Mouse (Mus musculus): ENCODE results near the gene Ly86. TPM values are rescaled to one million over a fixed set of nuclear protein-coding genes. Genes with fewer than 3 reads are reported as not detected.
A peak's percentile ranks its signal among the peaks of the same experiment; 100 is the strongest.

The Ly86 gene
- polyA plus RNA-seq, 1 experiment from 2014 or later: 6.8 TPM

DNA sequence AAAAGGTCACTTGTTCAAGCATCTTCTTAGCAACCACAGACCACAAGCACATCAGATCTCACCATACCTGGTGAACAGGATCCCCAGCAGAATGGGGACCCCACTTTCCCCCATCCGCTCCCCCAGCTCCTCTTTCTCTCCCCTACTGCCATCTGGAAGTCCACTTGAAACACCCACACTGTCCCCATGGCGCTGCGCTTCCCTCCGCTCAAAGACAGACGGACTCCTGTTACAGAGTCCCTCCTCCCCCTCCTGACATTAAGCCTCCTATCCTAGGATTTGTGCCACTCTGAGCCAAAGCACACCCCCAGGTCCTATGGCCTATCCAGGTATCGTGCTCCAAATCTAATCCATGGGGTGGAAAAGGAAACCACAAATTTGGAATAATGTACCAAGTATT, 79.9 kb downstream of the Ly86 start:
- no peaks in the 10 kb centered on the region for H3K36me3 ChIP-seq (ENCODE audit: insufficient read depth, low read length)
- H3K27ac ChIP-seq: no peak overlapping the region
- no peak overlapping the region for H3K9ac ChIP-seq (ENCODE audit: low read depth, low read length)
- 94% methylated on average over 6 of the region's 6 CpGs for WGBS
- TF ChIP-seq CTCF (IDR thresholded peaks at IDR 0.05; ENCODE audit: low read depth): no peak
- ATAC-seq (replicated peaks; ENCODE audit: low FRiP score, low read depth) (no peak), DNase-seq (ENCODE audit: low spot score) (no peak)
- H3K4me3 ChIP-seq (replicated peaks; ENCODE audit: low read depth, low read length): no peak overlapping the region
- no peaks in the 10 kb centered on the region for H3K9me3 ChIP-seq (replicated peaks; ENCODE audit: low read length)
- H3K4me1 ChIP-seq (replicated peaks; ENCODE audit: insufficient read depth, low read length): no peaks in the 10 kb centered on the region
- H3K4me2 ChIP-seq (ENCODE audit: low read length): no peak overlapping the region
- H3K27me3 ChIP-seq (ENCODE audit: insufficient read depth, low read length): no peaks in the 10 kb centered on the region

DNA sequence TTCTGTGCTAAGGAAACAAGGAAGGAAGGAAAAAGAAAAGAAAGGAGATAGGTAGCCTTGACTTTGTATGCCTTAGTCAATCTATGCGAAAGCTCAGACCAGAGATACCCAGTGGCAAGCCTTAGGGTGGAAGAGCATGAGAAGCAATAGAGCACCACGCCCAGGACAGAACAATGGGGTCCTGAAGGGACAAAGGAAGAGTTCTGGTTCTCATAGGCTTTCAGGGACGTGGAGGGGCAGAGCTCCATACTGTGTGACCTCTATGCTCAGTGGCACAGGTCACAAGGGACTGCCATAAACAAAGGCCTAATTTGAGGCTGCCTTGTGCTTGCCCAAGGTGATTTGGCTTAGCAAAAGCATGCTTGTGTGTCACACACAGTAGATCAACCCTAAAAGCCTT, 80.4 kb downstream of the Ly86 start:
- no peaks in the 10 kb centered on the region for H3K36me3 ChIP-seq (ENCODE audit: insufficient read depth, low read length)
- no peak for ATAC-seq (replicated peaks; ENCODE audit: low FRiP score, low read depth)
- no peak overlapping the region for H3K27ac ChIP-seq
- no peak overlapping the region for H3K4me2 ChIP-seq (ENCODE audit: low read length)
- TF ChIP-seq CTCF (IDR thresholded peaks at IDR 0.05; ENCODE audit: low read depth): no peak
- H3K4me1 ChIP-seq (replicated peaks; ENCODE audit: insufficient read depth, low read length): no peaks in the 10 kb centered on the region
- no peaks in the 10 kb centered on the region for H3K9me3 ChIP-seq (replicated peaks; ENCODE audit: low read length)
- H3K27me3 ChIP-seq (ENCODE audit: insufficient read depth, low read length): no peaks in the 10 kb centered on the region
- H3K4me3 ChIP-seq (replicated peaks; ENCODE audit: low read depth, low read length): no peak overlapping the region
- 84% methylated on average over 3 of the region's 3 CpGs for WGBS
- DNase-seq (ENCODE audit: low spot score): no peak
- no peak overlapping the region for H3K9ac ChIP-seq (ENCODE audit: low read depth, low read length)

DNA sequence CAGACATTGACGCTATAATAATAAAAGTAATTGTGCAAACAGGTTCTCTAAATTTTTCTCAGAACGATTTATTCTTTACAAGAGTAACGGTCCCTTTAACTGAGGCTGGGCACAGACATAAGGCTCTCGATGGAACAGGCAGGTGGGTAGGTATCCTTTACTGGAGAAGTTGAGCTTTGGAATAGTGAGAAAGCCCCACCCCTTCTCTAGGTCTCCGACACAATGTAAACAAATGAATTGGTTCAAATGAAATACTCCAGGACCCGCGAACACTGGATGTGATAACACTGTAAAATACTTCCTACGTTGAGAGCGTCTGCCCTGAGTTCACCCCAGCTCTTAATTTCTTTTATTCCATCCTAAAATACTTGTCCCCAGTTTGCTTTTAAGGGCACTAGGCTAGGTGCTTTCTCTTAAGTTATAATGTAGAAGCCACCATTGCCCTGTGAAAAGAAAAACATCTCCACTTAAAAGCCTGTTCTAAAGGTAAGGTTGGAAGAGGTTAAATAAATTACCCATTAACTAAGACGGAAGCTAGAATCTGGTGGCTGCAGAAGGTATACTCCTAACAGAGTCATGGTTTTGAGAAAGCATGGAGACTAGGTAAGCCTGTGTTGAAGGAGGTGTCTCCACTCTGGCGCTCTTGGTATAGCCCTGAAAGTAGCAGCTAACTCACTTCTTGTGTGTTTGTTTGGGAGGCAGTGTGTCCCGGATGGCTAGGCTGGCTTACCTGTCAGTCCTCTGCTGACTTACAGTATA, 81.7 kb downstream of the Ly86 start:
- ATAC-seq (replicated peaks; ENCODE audit: low FRiP score, low read depth): no peak; the same call in 1 of the 2 replicates
- Histone ChIP-seq H3K27me3 (ENCODE audit: insufficient read depth, low read length) (no peaks in the 10 kb centered on the region), H3K4me2 (ENCODE audit: low read length) (no peak overlapping the region), H3K9me3 (replicated peaks; ENCODE audit: low read length) (no peaks in the 10 kb centered on the region), H3K4me3 (replicated peaks; ENCODE audit: low read depth, low read length) (no peak overlapping the region), H3K4me1 (replicated peaks; ENCODE audit: insufficient read depth, low read length) (no peaks in the 10 kb centered on the region), H3K9ac (ENCODE audit: low read depth, low read length) (no peak overlapping the region), H3K27ac (peak overlapping the region; percentile 21; the same call in 1 of the 2 replicates), H3K36me3 (ENCODE audit: insufficient read depth, low read length) (no peaks in the 10 kb centered on the region)
- no peak for TF ChIP-seq CTCF (IDR thresholded peaks at IDR 0.05; ENCODE audit: low read depth)
- DNase-seq (ENCODE audit: low spot score): no peak
- 53% methylated on average over 12 of the region's 12 CpGs for WGBS

DNA sequence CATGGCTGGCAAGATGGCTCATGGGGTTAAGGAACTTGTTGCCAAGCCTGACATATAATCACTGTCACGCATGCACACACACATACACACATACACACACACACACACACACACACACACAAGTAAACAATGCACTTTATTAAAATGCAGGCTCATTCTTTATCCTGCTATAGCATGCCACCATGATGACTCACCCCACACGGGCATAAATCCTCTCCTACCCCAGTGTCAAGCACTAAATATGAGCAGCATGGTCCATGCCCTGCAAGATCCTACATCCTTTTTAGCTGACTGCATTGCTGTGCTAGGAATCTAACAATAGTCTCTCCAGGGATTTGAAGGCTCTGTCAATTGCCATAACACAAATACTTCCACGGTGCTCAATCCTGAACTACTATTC, 83.5 kb downstream of the Ly86 start:
- Histone ChIP-seq H3K4me1 (replicated peaks; ENCODE audit: insufficient read depth, low read length) (no peaks in the 10 kb centered on the region), H3K9me3 (replicated peaks; ENCODE audit: low read length) (no peaks in the 10 kb centered on the region), H3K4me2 (ENCODE audit: low read length) (no peak overlapping the region), H3K36me3 (ENCODE audit: insufficient read depth, low read length) (no peaks in the 10 kb centered on the region), H3K9ac (ENCODE audit: low read depth, low read length) (no peak overlapping the region), H3K27ac (no peak overlapping the region), H3K27me3 (ENCODE audit: insufficient read depth, low read length) (no peaks in the 10 kb centered on the region), H3K4me3 (replicated peaks; ENCODE audit: low read depth, low read length) (no peak overlapping the region)
- 72% methylated on average over 3 of the region's 3 CpGs for WGBS
- no peak for TF ChIP-seq CTCF (IDR thresholded peaks at IDR 0.05; ENCODE audit: low read depth)
- ATAC-seq (replicated peaks; ENCODE audit: low FRiP score, low read depth): no peak
- no peak for DNase-seq (ENCODE audit: low spot score)

DNA sequence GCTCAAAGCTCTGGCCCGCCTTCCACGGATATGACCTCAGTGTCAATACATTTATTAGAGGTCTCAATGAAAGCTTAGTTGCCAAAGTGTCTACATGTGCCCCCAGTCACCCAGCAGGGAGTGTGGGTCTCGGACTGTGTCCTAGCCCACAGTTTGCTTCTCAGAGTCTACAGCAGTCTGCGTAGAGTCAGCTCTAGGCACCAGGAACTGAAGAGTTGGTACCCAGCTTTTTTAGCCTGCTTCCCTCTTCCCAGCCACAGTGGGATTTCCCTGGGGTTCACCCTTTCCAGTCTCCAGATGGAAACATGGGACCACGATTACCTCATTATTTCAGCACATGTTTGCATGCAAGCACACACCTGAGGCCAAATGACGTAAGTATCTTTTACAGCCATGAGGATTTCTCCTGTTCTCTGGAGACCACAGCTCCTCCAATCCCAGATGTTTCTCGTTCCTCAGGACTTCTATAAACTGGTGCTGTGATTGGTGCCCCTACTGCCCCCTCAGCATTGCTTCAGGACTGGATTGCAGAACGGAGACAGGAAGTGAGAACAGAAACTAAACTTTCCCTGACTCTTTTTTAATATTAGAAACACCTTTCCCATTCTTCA, 84.8 kb downstream of the Ly86 start:
- no peak overlapping the region for H3K27ac ChIP-seq
- H3K36me3 ChIP-seq (ENCODE audit: insufficient read depth, low read length): no peaks in the 10 kb centered on the region

DNA sequence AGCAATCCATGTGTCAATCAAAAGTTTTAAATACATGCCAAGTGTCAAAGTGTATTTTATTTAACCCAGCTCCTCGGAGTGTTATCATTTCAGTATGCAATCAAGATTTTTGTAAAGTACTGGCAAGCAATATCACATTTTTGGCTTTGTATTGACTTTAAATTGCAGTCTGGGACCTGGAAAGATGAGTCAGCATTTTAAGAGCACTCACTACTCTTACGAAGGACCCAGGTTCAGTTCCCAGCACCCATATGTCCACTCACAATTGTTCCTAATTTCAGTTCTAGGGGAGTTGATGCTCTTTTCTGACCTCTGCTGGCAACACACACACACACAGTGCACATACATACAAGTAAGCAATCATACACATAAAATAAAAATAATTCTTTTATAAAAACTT, 86.7 kb downstream of the Ly86 start:
- Histone ChIP-seq H3K27me3 (ENCODE audit: insufficient read depth, low read length) (no peaks in the 10 kb centered on the region), H3K27ac (no peak overlapping the region), H3K9ac (ENCODE audit: low read depth, low read length) (no peak overlapping the region), H3K4me2 (ENCODE audit: low read length) (no peak overlapping the region), H3K4me1 (replicated peaks; ENCODE audit: insufficient read depth, low read length) (no peaks in the 10 kb centered on the region), H3K9me3 (replicated peaks; ENCODE audit: low read length) (no peaks in the 10 kb centered on the region), H3K4me3 (replicated peaks; ENCODE audit: low read depth, low read length) (no peak overlapping the region), H3K36me3 (ENCODE audit: insufficient read depth, low read length) (no peaks in the 10 kb centered on the region)
- WGBS: 95% methylated on average over 2 of the region's 2 CpGs
- DNase-seq (ENCODE audit: low spot score) (no peak), ATAC-seq (replicated peaks; ENCODE audit: low FRiP score, low read depth) (no peak)
- no peak for TF ChIP-seq CTCF (IDR thresholded peaks at IDR 0.05; ENCODE audit: low read depth)

More for the DNA sequence above, 84.8 kb downstream of the Ly86 start:
- WGBS: 66% methylated on average over 8 of the region's 8 CpGs
- Histone ChIP-seq H3K27me3 (ENCODE audit: insufficient read depth, low read length) (no peaks in the 10 kb centered on the region), H3K4me1 (replicated peaks; ENCODE audit: insufficient read depth, low read length) (no peaks in the 10 kb centered on the region), H3K9me3 (replicated peaks; ENCODE audit: low read length) (no peaks in the 10 kb centered on the region), H3K4me3 (replicated peaks; ENCODE audit: low read depth, low read length) (no peak overlapping the region), H3K9ac (ENCODE audit: low read depth, low read length) (no peak overlapping the region), H3K4me2 (ENCODE audit: low read length) (no peak overlapping the region)
- TF ChIP-seq CTCF (IDR thresholded peaks at IDR 0.05; ENCODE audit: low read depth): no peak
- ATAC-seq (replicated peaks; ENCODE audit: low FRiP score, low read depth): no peak
- no peak for DNase-seq (ENCODE audit: low spot score)
